Mouse (Mus musculus) small intestine, adult 2 months (tissue): ENCODE measurements around the gene Lima1.

Experiments
- CTCF ChIP-seq: fragments of 200-500 bp; IDR thresholded peaks from 2 replicates; pipeline ENCODE4 v1.5.1; 2012; ENCODE audit warnings: low read depth, mild to moderate bottlenecking, control low read depth, inconsistent platforms, low read length, moderate library complexity, mixed read lengths; ENCODE audit not compliant: insufficient replicate concordance, insufficient read length; ENCODE audit errors: extremely low read depth
- POLR2A ChIP-seq: fragments of 200-500 bp; IDR thresholded peaks from 2 replicates; pipeline ENCODE4 v1.6.1; 2012; ENCODE audit warnings: low read depth, mild to moderate bottlenecking, control low read depth, inconsistent platforms, low read length, moderate library complexity

DNA sequence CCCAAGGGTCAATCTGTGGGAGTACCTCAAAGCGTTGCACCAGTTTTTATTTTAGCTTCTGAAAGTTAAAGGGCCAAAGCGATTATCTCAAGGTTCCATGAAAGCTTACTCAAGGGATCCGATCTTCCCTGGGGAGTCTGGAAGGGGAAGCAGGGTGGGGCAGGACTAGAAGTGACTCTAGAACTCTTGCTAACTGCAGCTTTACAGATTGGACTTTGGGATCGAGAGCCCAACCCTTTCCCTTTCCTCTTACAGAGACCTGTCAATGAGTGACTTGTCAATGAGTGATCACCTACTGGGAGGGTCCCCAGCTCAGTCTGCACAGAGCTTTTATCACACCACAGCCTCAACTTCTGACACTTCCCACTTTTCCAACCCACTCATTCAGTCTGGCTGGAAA, 7.6 kb downstream of the Lima1 start:
- TF ChIP-seq POLR2A (peak; percentile 37; the same call in 1 of the 2 replicates), CTCF (no peak)
